Mouse (Mus musculus): ENCODE results near the gene Tbcd.

DNA sequence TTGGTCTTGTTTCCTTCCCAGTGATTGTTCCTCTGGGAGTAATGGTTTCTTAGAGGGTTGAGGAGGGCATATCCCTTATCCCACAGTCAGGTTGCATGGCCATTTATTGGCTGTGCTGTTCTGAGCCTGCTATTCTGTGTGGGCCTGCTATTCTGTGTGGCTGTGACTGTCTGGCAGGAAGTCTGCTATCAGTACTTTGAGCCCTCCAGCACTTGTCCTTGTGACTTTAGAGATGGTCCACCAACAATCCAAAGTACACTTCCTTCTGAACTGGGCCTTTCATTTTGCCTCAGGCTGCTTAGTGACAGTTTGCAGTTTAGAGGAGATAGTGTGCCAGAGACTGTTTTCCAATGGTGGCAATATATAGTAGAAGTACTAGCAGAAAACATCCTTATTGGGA, 48.8 kb downstream of the Tbcd start:
- TF ChIP-seq CTCF (IDR thresholded peaks at IDR 0.05) (no peak), POLR2A (IDR thresholded peaks at IDR 0.05; ENCODE audit: insufficient read depth, low read depth, low read length) (no peak), EP300 (IDR thresholded peaks at IDR 0.05; ENCODE audit: insufficient read depth, low read depth, low read length) (no peak)

Measured in heart, adult 2 months (tissue).